Comparison of ENCODE assay signal across 15 mouse cellular contexts in the genomic region with DNA sequence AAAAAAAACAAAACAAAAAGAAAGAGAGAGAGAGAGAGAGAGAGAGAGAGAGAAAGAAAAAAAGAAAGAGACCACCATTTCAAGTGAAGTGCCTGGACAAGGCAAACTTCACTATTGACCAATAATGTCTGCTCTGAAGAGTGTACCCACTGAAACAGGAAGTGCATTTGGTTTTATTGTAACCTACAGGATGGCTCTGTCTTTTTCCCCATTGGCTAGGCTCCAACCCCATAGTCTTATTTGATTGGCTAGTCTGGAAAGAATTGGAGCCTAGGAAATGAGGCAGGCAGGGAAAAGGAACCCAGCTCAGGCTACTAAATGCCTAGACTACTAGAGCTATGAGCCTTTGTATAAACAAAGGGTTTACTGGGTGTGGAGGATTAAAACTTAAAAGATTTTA.
"Had no signal": no experiment of that assay in that cellular context is flagged by ENCODE, and none has a peak within 500 bp of the region (broad histone marks: within the 10 kb centered on the region; RNA-seq: fewer than 3 reads in every experiment).

No protein-coding gene starts in this region.

- ATAC-seq: inflammation-experienced regulatory T-cells, adult 6 months; intestine, postnatal 0 days; liver, postnatal 0 days; midbrain, embryonic 15.5 days had no signal

- H3K27ac ChIP-seq: limb, embryonic 15.5 days; liver, embryonic 13.5 days; macrophage; midbrain, embryonic 15.5 days; neural tube, embryonic 12.5 days had no signal

- H3K4me2 ChIP-seq: limb, embryonic 15.5 days; liver, embryonic 13.5 days; midbrain, embryonic 15.5 days; neural tube, embryonic 12.5 days had no signal

- H3K27me3 ChIP-seq: limb, embryonic 15.5 days; liver, embryonic 13.5 days; midbrain, embryonic 15.5 days had no signal

- DNase-seq: kidney, adult 8-10 months; kidney, postnatal 25 days; liver, embryonic 13.5 days; liver, postnatal 0 days; lung, postnatal 10 days; right cerebral cortex, postnatal 4 days; spleen, adult 18-20 months; thymus, adult 2 months; thymus, postnatal 36 days had no signal

- H3K36me3 ChIP-seq: limb, embryonic 15.5 days; liver, embryonic 13.5 days; midbrain, embryonic 15.5 days; neural tube, embryonic 12.5 days had no signal

- H3K9ac ChIP-seq: limb, embryonic 15.5 days; liver, embryonic 13.5 days; liver, postnatal 0 days; midbrain, embryonic 15.5 days; neural tube, embryonic 12.5 days had no signal

- H3K9me3 ChIP-seq: limb, embryonic 15.5 days; liver, embryonic 13.5 days; midbrain, embryonic 15.5 days; neural tube, embryonic 12.5 days had no signal

- H3K4me3 ChIP-seq: limb, embryonic 15.5 days; liver, embryonic 13.5 days; midbrain, embryonic 15.5 days; neural tube, embryonic 12.5 days had no signal
